Mouse (Mus musculus) CH12.LX (cell line): Measurements from ENCODE around the gene Dek.

ENCODE experiments used
- CHD1 ChIP-seq: IDR thresholded peaks from 2 replicates; pipeline ENCODE4 v1.6.1; 2012; ENCODE audit warnings: low read depth, low read length, improper control_type of control experiment, inconsistent platforms
- CTCF ChIP-seq, 2 experiments: IDR thresholded peaks in 1 of 2; conservative IDR thresholded peaks in 1 of 2; 2 replicates each; pipeline ENCODE4 v1.5.1; 2011 to 2012; ENCODE audit warnings: low read depth in 2 of 2, low read length in 2 of 2, improper control_type of control experiment in 1 of 2, inconsistent platforms in 1 of 2, mild to moderate bottlenecking in 1 of 2, moderate library complexity in 1 of 2
- E2F4 ChIP-seq: IDR thresholded peaks from 2 replicates; pipeline ENCODE4 v1.6.1; 2011; ENCODE audit warnings: low read depth, low read length, improper control_type of control experiment; ENCODE audit not compliant: insufficient replicate concordance
- ELF1 ChIP-seq: IDR thresholded peaks from 2 replicates; pipeline ENCODE4 v1.6.1; 2014; ENCODE audit warnings: low read depth, mild to moderate bottlenecking, inconsistent platforms, low read length, improper control_type of control experiment
- EP300 ChIP-seq: IDR thresholded peaks from 2 replicates; pipeline ENCODE4 v1.6.1; 2011; ENCODE audit warnings: low read length, improper control_type of control experiment
- ETS1 ChIP-seq: conservative IDR thresholded peaks from 2 replicates; pipeline ENCODE4 v1.6.1; 2012; ENCODE audit warnings: low read depth, mild to moderate bottlenecking, inconsistent platforms, low read length, improper control_type of control experiment, moderate library complexity
- HCFC1 ChIP-seq: IDR thresholded peaks from 2 replicates; pipeline ENCODE4 v1.6.1; 2012; ENCODE audit warnings: low read depth, mild to moderate bottlenecking, inconsistent platforms, low read length, improper control_type of control experiment
- KAT2A ChIP-seq: IDR thresholded peaks from 2 replicates; pipeline ENCODE4 v1.6.1; 2012; ENCODE audit warnings: low read length, improper control_type of control experiment, inconsistent platforms; ENCODE audit not compliant: insufficient replicate concordance
- POLR2A ChIP-seq: IDR thresholded peaks from 2 replicates; pipeline ENCODE4 v1.6.1; 2011; ENCODE audit warnings: low read depth, mild to moderate bottlenecking, improper control_type of control experiment, low read length
- RAD21 ChIP-seq: IDR thresholded peaks from 2 replicates; pipeline ENCODE4 v1.6.1; 2011; ENCODE audit warnings: low read depth, mild to moderate bottlenecking, low read length, improper control_type of control experiment, moderate library complexity
- SIN3A ChIP-seq: IDR thresholded peaks from 2 replicates; pipeline ENCODE4 v1.6.1; 2012; ENCODE audit warnings: low read length, improper control_type of control experiment, inconsistent platforms
- UBTF ChIP-seq: IDR thresholded peaks from 2 replicates; pipeline ENCODE4 v1.6.1; 2012; ENCODE audit warnings: low read depth, mild to moderate bottlenecking, inconsistent platforms, low read length, improper control_type of control experiment, moderate library complexity
- USF1 ChIP-seq: IDR thresholded peaks from 2 replicates; pipeline ENCODE4 v1.6.1; 2014; ENCODE audit warnings: low read depth, mild to moderate bottlenecking, inconsistent platforms, low read length, improper control_type of control experiment
- USF2 ChIP-seq: conservative IDR thresholded peaks from 2 replicates; pipeline ENCODE4 v1.6.1; 2011; ENCODE audit warnings: low read depth, low read length, improper control_type of control experiment

GRCm38 (mm10) chr13:47093791-47094190 is 12.2 kb downstream of the Dek start:
- TF ChIP-seq HCFC1, result no peak
- no peak for TF ChIP-seq USF2
- TF ChIP-seq USF1, result no peak
- no peak for TF ChIP-seq CTCF (conservative IDR thresholded peaks at IDR 0.05 in 1 of 2, IDR thresholded peaks at IDR 0.05 in 1 of 2; ENCODE audit: low read depth in 2 of 2, low read length in 2 of 2)
- TF ChIP-seq POLR2A, result no peak
- TF ChIP-seq CHD1, result no peak
- no peak for TF ChIP-seq EP300
- no peak for TF ChIP-seq ELF1
- TF ChIP-seq E2F4, result no peak
- no peak for TF ChIP-seq KAT2A
- no peak for TF ChIP-seq ETS1
- TF ChIP-seq UBTF, result no peak
- TF ChIP-seq SIN3A, result no peak
- TF ChIP-seq RAD21, result no peak
